Mouse (Mus musculus) forebrain, embryonic 10.5 days (tissue): ENCODE data around the gene Cyp2t4. TPM values are rescaled to one million over a fixed set of nuclear protein-coding genes. Genes with fewer than 3 reads are reported as not detected.

Experiments
- DNase-seq: peaks from one replicate; pipeline ENCODE4 v3.0.0-alpha.2; 2017; ENCODE audit warnings: low spot score; ENCODE audit errors: extremely low spot score
- H3K27ac ChIP-seq: fragments of 300-500 bp; sonication (generic); 2 replicates; pipeline ENCODE4 v1.5.1; 2016; ENCODE audit warnings: mild to moderate bottlenecking
- H3K27me3 ChIP-seq: fragments of 300-500 bp; sonication (generic); 2 replicates; pipeline ENCODE4 v1.6.1; 2016; ENCODE audit warnings: mild to moderate bottlenecking; ENCODE audit not compliant: poor library complexity, severe bottlenecking
- H3K36me3 ChIP-seq: fragments of 300-500 bp; sonication (generic); replicated peaks from 2 replicates; pipeline ENCODE4 v1.6.1; 2016; ENCODE audit warnings: mild to moderate bottlenecking, moderate library complexity
- H3K4me1 ChIP-seq: fragments of 300-500 bp; sonication (generic); 2 replicates; pipeline ENCODE4 v1.6.1; 2016
- H3K4me3 ChIP-seq: fragments of 300-500 bp; sonication (generic); 2 replicates; pipeline ENCODE4 v1.5.1; 2016; ENCODE audit warnings: mild to moderate bottlenecking, moderate library complexity
- H3K9me3 ChIP-seq: fragments of 300-500 bp; sonication (generic); 2 replicates; pipeline ENCODE4 v1.6.1; 2016; ENCODE audit warnings: mild to moderate bottlenecking, moderate library complexity
- WGBS: fragments of 180-500 bp; shearing (Covaris S2); methylation state at CpG from one replicate; pipeline ENCODE4 v1.1.7; 2016; 5-methylcytosine and 5-hydroxymethylcytosine counted together
- polyA plus RNA-seq: library from polyadenylated mRNA; unstranded; fragments of >200 nt; fragmentation: Nextera tagmentation; extraction: Ambion mirVana; gene quantifications from 2 replicates; pipeline ENCODE4 v1.2.1, GENCODE M21; 2016

Gene Cyp2t4
- polyA plus RNA-seq, 1 experiment from 2014 or later = 0.16 TPM

DNA sequence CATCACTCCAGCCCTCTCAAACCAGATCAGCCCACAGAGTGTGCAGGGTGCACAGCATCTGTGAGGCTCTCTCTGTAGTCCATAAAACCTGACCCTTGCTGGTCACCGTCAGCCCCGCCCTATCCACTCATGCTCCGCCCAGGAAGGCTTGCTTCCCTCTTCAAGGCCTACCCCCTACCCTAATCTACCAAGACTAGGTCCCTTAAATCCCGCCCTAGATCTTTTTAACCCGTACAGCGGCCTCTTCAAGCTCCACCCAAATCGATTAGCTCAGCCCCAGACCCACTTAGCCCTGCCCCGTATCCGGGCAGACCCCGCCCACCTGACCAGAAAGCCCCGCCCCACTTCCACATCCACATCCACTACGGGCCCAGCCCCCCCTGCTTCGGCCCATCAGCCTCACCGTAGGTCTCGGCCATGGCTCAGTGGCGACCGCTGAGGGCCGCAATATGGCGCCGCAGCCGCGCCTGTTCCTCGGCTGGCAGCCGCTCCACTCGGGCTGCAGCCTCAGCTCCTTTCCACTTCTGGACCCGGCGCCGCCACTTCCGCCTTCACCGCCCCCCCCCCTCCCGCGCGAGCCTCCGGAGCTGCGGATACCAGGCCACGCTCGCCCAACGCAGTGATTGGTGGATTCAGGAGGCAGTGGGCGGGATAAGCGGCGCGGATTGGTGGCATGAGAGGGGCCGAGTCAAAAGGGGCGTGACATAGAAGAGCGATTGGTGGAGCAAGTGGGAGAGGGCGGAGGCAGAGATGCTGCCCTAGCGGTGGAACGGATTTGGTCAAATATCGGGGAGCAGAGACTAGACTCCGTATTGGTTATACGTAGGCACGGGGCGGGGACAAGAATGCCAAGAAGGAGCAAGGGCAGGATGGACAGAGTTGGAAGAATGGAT lies 25.1 kb downstream of the Cyp2t4 start, which contains the start of gene Rab4b:
TSS of gene Rab4b (minus strand) at position 573 of the 893 bp plus-strand sequence.
- peaks cover 24% of the 10 kb centered on the region for H3K4me1 ChIP-seq
- peaks cover 33% of the 10 kb centered on the region for H3K36me3 ChIP-seq
- peak within 1 kb of the TSS; percentile 62 for H3K4me3 ChIP-seq
- under 1% methylated on average over 53 of the region's 53 CpGs for WGBS
- DNase-seq = peak; percentile 100
- H3K9me3 ChIP-seq = no peaks in the 10 kb centered on the region
- no peaks in the 10 kb centered on the region for H3K27me3 ChIP-seq
- H3K27ac ChIP-seq = peak within 1 kb of the TSS; percentile 86

- Histone ChIP-seq H3K27ac (peak overlapping the region; percentile 86), H3K4me3 (peak overlapping the region; percentile 62), H3K36me3 (peaks cover 31% of the 10 kb centered on the region), H3K9me3 (no peaks in the 10 kb centered on the region), H3K4me1 (peaks cover 24% of the 10 kb centered on the region), H3K27me3 (no peaks in the 10 kb centered on the region)
- DNase-seq = no peak
- 49% methylated on average over 16 of the region's 16 CpGs for WGBS
Observed at GRCm38 (mm10) chr7:27179217-27179918, 25.9 kb downstream of the Cyp2t4 start.

DNA sequence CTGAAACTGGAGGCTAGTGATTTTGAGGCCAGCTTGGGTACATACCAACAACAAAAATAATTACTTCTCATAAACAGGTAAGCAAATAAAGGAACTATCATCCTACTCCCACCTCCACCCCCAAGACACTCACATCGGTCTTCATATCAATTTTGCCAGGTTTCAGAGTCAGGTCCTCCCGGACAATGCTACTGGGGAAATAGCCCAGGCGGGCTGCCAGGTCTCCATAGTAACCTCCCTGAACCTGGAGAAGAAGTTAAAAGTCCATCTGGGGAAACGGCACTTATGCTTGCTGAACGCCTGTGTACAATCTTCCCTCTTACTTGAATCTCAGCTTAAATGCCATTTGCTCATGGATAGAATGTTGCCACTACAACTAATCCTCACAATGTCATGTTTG lies 26.5 kb downstream of the Cyp2t4 start:
- H3K36me3 ChIP-seq = peaks cover 32% of the 10 kb centered on the region
- H3K4me1 ChIP-seq = peaks cover 24% of the 10 kb centered on the region
- H3K4me3 ChIP-seq = peak overlapping the region; percentile 62; the same call in 1 of the 2 replicates
- peak overlapping the region; percentile 86; the same call in 1 of the 2 replicates for H3K27ac ChIP-seq
- WGBS = 89% methylated on average over 5 of the region's 5 CpGs
- no peak for DNase-seq
- H3K27me3 ChIP-seq = no peaks in the 10 kb centered on the region
- peaks cover under 1% of the 10 kb centered on the region; the same call in 1 of the 2 replicates for H3K9me3 ChIP-seq

GRCm38 (mm10) chr7:27180837-27181695 lies 27.6 kb downstream of the Cyp2t4 start, which contains the start of the genes Gm21983 and Mia:
Gene Gm21983, minus strand, starts transcription at chr7:27181086.
Gene Mia, minus strand, starts transcription at chr7:27181157.
- Histone ChIP-seq H3K27me3 (no peaks in the 10 kb centered on the region), H3K4me3 (peak within 1 kb of the TSS; percentile 62; the same call in 1 of the 2 replicates), H3K9me3 (peaks cover 4% of the 10 kb centered on the region; the same call in 1 of the 2 replicates), H3K36me3 (peaks cover 33% of the 10 kb centered on the region), H3K4me1 (peaks cover 24% of the 10 kb centered on the region), H3K27ac (peak within 1 kb of the TSS; percentile 86; the same call in 1 of the 2 replicates)
- 71% methylated on average over 14 of the region's 14 CpGs for WGBS
- no peak for DNase-seq

GRCm38 (mm10) chr7:27182498-27182897 lies 29.0 kb downstream of the Cyp2t4 start:
- Histone ChIP-seq H3K4me3 (no peak overlapping the region), H3K36me3 (peaks cover 47% of the 10 kb centered on the region), H3K27ac (no peak overlapping the region), H3K27me3 (no peaks in the 10 kb centered on the region), H3K9me3 (peaks cover 4% of the 10 kb centered on the region; the same call in 1 of the 2 replicates), H3K4me1 (peaks cover 24% of the 10 kb centered on the region)
- no peak for DNase-seq
- 93% methylated on average over 1 of the region's 1 CpGs for WGBS

- 81% methylated on average over 3 of the region's 3 CpGs for WGBS
- Histone ChIP-seq H3K4me1 (peaks cover 8% of the 10 kb centered on the region), H3K4me3 (no peak overlapping the region), H3K27me3 (no peaks in the 10 kb centered on the region), H3K36me3 (peaks cover 72% of the 10 kb centered on the region), H3K27ac (no peak overlapping the region), H3K9me3 (peaks cover 4% of the 10 kb centered on the region; the same call in 1 of the 2 replicates)
- DNase-seq = peak; percentile 59
Observed at GRCm38 (mm10) chr7:27184964-27185363, 31.4 kb downstream of the Cyp2t4 start.

- Histone ChIP-seq H3K4me3 (no peak overlapping the region), H3K9me3 (peaks cover 4% of the 10 kb centered on the region; the same call in 1 of the 2 replicates), H3K36me3 (peaks cover 82% of the 10 kb centered on the region), H3K4me1 (0 out of 2 replicates have a peak, but pooled peaks cover under 1% of the 10 kb centered on the region), H3K27ac (no peak overlapping the region), H3K27me3 (no peaks in the 10 kb centered on the region)
- DNase-seq = no peak
- 96% methylated on average over 5 of the region's 5 CpGs for WGBS
Observed at GRCm38 (mm10) chr7:27185986-27186385, 32.5 kb downstream of the Cyp2t4 start.

DNA sequence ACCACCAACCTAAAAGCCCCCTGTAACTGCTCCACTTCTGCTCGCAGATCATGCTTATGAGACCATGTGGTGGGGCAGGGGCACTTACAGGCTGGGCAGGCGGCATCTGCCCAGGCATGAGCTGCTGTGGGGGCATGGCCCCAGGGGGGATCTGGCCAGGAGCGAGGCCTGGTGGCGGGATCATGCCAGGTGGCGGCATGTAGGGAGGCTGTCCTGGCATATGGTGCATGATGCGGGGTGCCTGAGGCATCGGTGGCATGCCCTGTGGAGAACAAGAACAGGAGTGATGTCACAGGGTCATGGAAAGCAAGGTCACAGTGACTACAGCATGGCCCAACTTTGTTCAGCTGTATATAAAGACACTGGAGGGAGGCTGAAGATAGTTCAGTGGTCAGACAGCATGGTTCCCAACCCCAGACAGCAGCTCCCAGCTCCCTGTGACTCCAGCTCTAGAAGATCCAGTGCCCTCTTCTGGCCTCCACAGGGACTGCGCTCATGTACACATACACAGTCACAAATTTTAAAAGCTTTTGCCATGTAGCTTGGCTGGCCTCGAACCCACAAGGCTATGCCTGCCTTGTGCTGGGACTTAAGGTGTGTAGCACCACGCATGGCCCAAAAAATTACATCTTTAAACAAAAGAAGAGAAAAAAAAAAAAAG lies 35.9 kb downstream of the Cyp2t4 start:
- Histone ChIP-seq H3K36me3 (peaks cover 99% of the 10 kb centered on the region), H3K4me3 (no peak overlapping the region), H3K27me3 (no peaks in the 10 kb centered on the region), H3K27ac (no peak overlapping the region), H3K4me1 (peaks cover 13% of the 10 kb centered on the region), H3K9me3 (peaks cover 4% of the 10 kb centered on the region; the same call in 1 of the 2 replicates)
- WGBS = 96% methylated on average over 10 of the region's 10 CpGs
- DNase-seq = no peak

DNA sequence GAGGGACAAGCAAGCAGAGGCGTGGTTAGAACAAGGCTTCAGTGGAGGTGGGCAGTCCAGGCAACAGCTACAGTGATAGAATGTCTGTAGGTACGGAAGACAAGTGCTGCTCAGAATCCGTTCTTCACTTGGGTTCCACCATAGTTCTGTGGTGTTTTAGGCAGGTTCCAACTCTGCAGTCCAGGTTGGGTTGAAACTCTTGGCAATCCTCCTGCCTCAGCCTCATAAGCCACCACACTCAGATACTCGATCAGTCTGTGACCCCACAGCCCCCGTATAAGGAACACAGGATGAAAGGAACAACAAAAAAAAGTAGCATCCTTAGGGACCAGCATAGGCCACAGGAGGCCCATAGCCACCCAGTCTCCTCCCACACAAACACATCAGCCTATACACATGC lies 38.9 kb downstream of the Cyp2t4 start:
- WGBS = 94% methylated on average over 5 of the region's 5 CpGs

DNA sequence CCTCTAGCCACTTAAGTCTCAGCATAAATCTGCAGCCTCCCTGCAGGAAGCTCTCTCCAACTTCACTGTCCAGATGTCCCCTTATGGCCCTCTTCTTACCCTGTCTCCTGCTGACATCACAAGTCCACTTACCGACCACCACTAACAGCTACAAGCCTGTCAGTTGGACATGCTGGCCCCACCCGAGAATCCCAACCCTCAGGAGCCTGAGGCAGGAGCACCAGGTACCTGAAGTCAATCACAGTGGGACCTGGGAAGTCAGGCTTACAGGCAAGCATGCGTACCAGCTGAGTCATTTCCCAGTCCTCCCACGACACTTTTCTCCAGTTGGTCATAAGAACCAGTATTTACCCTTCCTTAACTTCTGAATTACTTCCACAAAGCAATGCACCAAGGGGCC lies 40.2 kb downstream of the Cyp2t4 start:
- Histone ChIP-seq H3K36me3 (peaks cover 77% of the 10 kb centered on the region), H3K27ac (no peak overlapping the region), H3K4me3 (peak overlapping the region; percentile 84), H3K9me3 (no peaks in the 10 kb centered on the region; the same call in 1 of the 2 replicates), H3K4me1 (peaks cover 31% of the 10 kb centered on the region), H3K27me3 (no peaks in the 10 kb centered on the region)
- no peak for DNase-seq
- WGBS = 87% methylated on average over 4 of the region's 4 CpGs

More for the DNA sequence above, 38.9 kb downstream of the Cyp2t4 start:
- Histone ChIP-seq H3K27me3 (no peaks in the 10 kb centered on the region), H3K9me3 (no peaks in the 10 kb centered on the region; the same call in 1 of the 2 replicates), H3K36me3 (peaks cover 78% of the 10 kb centered on the region), H3K4me1 (peaks cover 31% of the 10 kb centered on the region), H3K4me3 (no peak overlapping the region), H3K27ac (no peak overlapping the region)
- DNase-seq = no peak
